Mouse (Mus musculus): ENCODE results near the gene Tmem140. TPM values are rescaled to one million over a fixed set of nuclear protein-coding genes. Genes with fewer than 3 reads are reported as not detected.

The Tmem140 gene
- polyA plus RNA-seq (2014; fragmentation: Nextera tagmentation; extraction: Ambion mirVana): 2.7 and 3.2 TPM in 2 replicates

DNA sequence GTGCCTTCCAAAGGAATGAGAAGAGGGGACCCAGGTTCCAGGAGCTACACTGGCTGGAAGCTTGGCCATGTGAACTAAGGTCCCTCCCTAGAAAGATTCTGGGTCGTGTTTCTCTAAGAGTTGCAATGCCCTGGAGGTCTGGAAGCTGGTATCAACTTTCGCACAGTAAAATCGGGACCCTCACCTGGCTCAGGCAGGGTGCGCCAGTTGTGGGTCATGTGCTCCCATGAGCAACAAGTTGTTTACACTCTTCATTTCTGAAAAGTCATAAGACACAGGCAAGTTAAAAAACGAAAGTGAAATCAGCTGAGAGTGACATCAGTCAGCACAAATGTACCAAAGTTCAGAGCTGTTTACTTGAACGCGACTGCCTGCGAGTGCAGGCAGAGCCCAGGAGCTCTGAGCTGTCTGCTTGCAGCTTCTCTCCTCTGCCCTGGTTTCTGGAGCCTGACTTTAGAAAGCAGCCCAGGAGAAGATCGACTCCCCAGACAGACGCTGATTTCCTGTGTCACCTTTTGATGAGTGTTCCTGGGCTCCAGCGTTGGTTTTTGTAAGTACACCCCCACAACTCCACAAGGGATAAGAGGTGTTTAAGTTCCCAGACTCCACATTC lies at the start of gene Tmem140:
Gene Tmem140 (plus strand): TSS at position 356 of the 613 bp plus-strand sequence.
- DNase-seq (ENCODE audit: low spot score): no peak
- Histone ChIP-seq H3K4me2 (peak within 1 kb of the TSS; percentile 64), H3K36me3 (ENCODE audit: control insufficient read depth, insufficient read depth, low read length) (no peaks in the 10 kb centered on the region), H3K4me3 (ENCODE audit: low read depth, low read length) (peak within 1 kb of the TSS; percentile 34), H3K9ac (ENCODE audit: low read depth, low read length) (peak within 1 kb of the TSS; percentile 59), H3K27ac (ENCODE audit: low read depth, low read length) (peak within 1 kb of the TSS; percentile 51), H3K27me3 (replicated peaks; ENCODE audit: control insufficient read depth, insufficient read depth, low read length) (no peaks in the 10 kb centered on the region), H3K4me1 (replicated peaks; ENCODE audit: control insufficient read depth, insufficient read depth, low read length) (peaks cover 39% of the 10 kb centered on the region), H3K9me3 (ENCODE audit: control insufficient read depth, low read length) (no peaks in the 10 kb centered on the region)
- 30% methylated on average over 11 of the region's 11 CpGs for WGBS
- peak; percentile 37; the same call in 1 of the 2 replicates for ATAC-seq (replicated peaks; ENCODE audit: low FRiP score)

DNA sequence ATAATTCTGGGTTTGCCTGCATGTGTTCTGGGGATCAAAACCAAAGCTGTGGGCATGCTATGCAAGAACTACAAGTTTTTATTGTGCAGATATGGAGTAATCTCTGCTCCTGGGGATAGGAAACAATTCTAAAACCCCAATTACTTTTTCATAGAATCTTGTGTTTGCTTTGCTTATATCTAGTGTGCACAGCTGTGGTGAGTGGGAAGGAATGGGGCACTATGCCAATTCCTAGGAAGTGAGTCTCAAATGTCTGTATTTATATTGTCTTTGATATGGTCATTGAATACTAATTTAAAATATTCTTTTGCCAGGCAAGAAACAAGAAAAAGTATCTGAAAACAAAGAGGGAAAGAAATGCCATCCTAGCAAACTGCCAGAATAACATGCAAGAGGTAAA lies 38.5 kb upstream of the Tmem140 start:
- no peak overlapping the region for H3K9ac ChIP-seq (ENCODE audit: low read depth, low read length)
- H3K9me3 ChIP-seq (ENCODE audit: control insufficient read depth, low read length): no peaks in the 10 kb centered on the region
- no peaks in the 10 kb centered on the region for H3K36me3 ChIP-seq (ENCODE audit: control insufficient read depth, insufficient read depth, low read length)
- no peak overlapping the region for H3K27ac ChIP-seq (ENCODE audit: low read depth, low read length)
- no peak overlapping the region for H3K4me3 ChIP-seq (ENCODE audit: low read depth, low read length)
- H3K4me2 ChIP-seq: no peak overlapping the region
- DNase-seq (ENCODE audit: low spot score): no peak
- no peaks in the 10 kb centered on the region for H3K27me3 ChIP-seq (replicated peaks; ENCODE audit: control insufficient read depth, insufficient read depth, low read length)
- no peaks in the 10 kb centered on the region for H3K4me1 ChIP-seq (replicated peaks; ENCODE audit: control insufficient read depth, insufficient read depth, low read length)
- no peak for ATAC-seq (replicated peaks; ENCODE audit: low FRiP score)

DNA sequence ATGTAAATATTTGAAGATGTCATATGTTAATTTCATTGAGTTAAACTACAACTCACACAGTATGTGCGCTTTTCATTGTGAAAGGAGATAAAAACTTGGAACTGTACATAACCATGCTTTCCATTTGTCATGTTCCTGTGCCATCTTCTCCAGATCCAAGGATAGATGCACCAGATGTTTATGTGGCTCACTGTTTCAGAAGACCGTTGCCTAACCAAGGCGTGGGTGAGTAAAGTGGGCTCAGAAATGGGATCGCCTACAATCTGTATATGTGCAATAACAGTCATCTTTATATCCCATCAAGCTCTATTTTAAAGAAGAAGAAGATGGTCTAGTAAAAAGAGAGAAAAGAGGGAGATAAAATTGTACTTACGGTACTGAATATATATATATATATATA lies 30.6 kb upstream of the Tmem140 start:
- Histone ChIP-seq H3K9ac (ENCODE audit: low read depth, low read length) (no peak overlapping the region), H3K4me1 (replicated peaks; ENCODE audit: control insufficient read depth, insufficient read depth, low read length) (no peaks in the 10 kb centered on the region), H3K27ac (ENCODE audit: low read depth, low read length) (no peak overlapping the region), H3K36me3 (ENCODE audit: control insufficient read depth, insufficient read depth, low read length) (no peaks in the 10 kb centered on the region), H3K27me3 (replicated peaks; ENCODE audit: control insufficient read depth, insufficient read depth, low read length) (no peaks in the 10 kb centered on the region), H3K9me3 (ENCODE audit: control insufficient read depth, low read length) (no peaks in the 10 kb centered on the region), H3K4me2 (no peak overlapping the region), H3K4me3 (ENCODE audit: low read depth, low read length) (no peak overlapping the region)
- 93% methylated on average over 5 of the region's 5 CpGs for whole genome bisulfite sequencing
- DNase-seq (ENCODE audit: low spot score): no peak
- no peak for ATAC-seq (replicated peaks; ENCODE audit: low FRiP score)

DNA sequence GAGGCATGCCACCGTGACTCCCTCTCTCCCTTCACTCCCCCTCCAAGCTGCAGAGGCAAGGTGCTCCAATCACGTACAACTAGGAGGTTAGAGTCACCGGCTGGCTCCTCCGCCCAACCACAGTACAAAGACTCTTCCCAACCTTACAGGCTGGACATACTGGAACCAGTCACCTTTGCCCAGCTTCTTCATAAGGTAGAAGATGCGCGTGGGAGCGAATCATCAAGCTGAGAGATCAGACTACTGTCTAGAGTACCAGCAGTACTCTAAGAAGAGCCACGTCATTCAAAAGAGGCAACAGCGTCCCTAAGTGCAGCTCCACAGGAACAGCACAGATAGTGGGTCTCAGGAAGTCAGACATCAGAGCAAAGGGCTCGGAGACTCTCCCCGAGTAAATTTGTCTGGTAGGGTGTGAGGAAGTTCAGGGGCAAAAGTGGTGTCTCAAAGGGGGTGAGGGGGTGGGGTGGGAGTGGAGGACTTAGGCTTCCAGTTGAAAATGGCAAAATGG lies 1.3 kb upstream of the Tmem140 start:
- 0 out of 2 replicates have a peak overlapping the region, but pooled peaks have one; percentile 23 for H3K4me2 ChIP-seq
- H3K9ac ChIP-seq (ENCODE audit: low read depth, low read length): no peak overlapping the region
- no peaks in the 10 kb centered on the region for H3K9me3 ChIP-seq (ENCODE audit: control insufficient read depth, low read length)
- ATAC-seq (replicated peaks; ENCODE audit: low FRiP score) (no peak), DNase-seq (ENCODE audit: low spot score) (no peak)
- H3K4me3 ChIP-seq (ENCODE audit: low read depth, low read length): no peak overlapping the region
- H3K4me1 ChIP-seq (replicated peaks; ENCODE audit: control insufficient read depth, insufficient read depth, low read length): peaks cover 32% of the 10 kb centered on the region
- no peaks in the 10 kb centered on the region for H3K27me3 ChIP-seq (replicated peaks; ENCODE audit: control insufficient read depth, insufficient read depth, low read length)
- no peak overlapping the region for H3K27ac ChIP-seq (ENCODE audit: low read depth, low read length)
- no peaks in the 10 kb centered on the region for H3K36me3 ChIP-seq (ENCODE audit: control insufficient read depth, insufficient read depth, low read length)
- WGBS: 69% methylated on average over 11 of the region's 11 CpGs

DNA sequence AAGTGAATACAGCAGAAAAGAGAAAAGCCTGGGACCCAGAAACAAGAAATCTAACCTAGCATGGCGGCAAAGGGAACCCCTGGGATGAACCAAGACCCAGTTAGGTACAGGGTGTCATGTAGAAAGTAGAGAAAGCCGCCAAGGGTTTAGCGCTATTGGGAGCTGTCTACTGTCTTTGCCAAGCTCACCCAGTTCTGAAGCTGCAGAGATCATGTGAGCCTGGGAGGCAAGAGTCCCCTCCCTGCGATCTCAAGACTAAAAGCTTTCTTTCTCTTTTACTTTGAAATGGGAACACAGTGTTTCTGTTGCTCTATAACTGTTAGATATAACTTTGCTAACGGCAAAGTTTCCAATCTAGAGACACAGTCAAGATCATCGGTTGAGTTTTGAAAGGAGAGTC lies 565 bp upstream of the Tmem140 start:
- Histone ChIP-seq H3K9ac (ENCODE audit: low read depth, low read length) (peak overlapping the region; percentile 59), H3K4me1 (replicated peaks; ENCODE audit: control insufficient read depth, insufficient read depth, low read length) (peaks cover 36% of the 10 kb centered on the region), H3K27ac (ENCODE audit: low read depth, low read length) (peak overlapping the region; percentile 51), H3K9me3 (ENCODE audit: control insufficient read depth, low read length) (no peaks in the 10 kb centered on the region), H3K27me3 (replicated peaks; ENCODE audit: control insufficient read depth, insufficient read depth, low read length) (no peaks in the 10 kb centered on the region), H3K4me2 (peak overlapping the region; percentile 64), H3K36me3 (ENCODE audit: control insufficient read depth, insufficient read depth, low read length) (no peaks in the 10 kb centered on the region), H3K4me3 (ENCODE audit: low read depth, low read length) (peak overlapping the region; percentile 34)
- no peak for DNase-seq (ENCODE audit: low spot score)
- ATAC-seq (replicated peaks; ENCODE audit: low FRiP score): no peak
- WGBS: 83% methylated on average over 6 of the region's 6 CpGs

- no peak for ATAC-seq (replicated peaks; ENCODE audit: low FRiP score)
- H3K9ac ChIP-seq (ENCODE audit: low read depth, low read length): no peak overlapping the region
- no peaks in the 10 kb centered on the region for H3K36me3 ChIP-seq (ENCODE audit: control insufficient read depth, insufficient read depth, low read length)
- H3K4me3 ChIP-seq (ENCODE audit: low read depth, low read length): no peak overlapping the region
- no peak overlapping the region; the same call in 1 of the 2 replicates for H3K4me2 ChIP-seq
- no peak overlapping the region for H3K27ac ChIP-seq (ENCODE audit: low read depth, low read length)
- H3K9me3 ChIP-seq (ENCODE audit: control insufficient read depth, low read length): no peaks in the 10 kb centered on the region
- peaks cover 46% of the 10 kb centered on the region for H3K4me1 ChIP-seq (replicated peaks; ENCODE audit: control insufficient read depth, insufficient read depth, low read length)
- H3K27me3 ChIP-seq (replicated peaks; ENCODE audit: control insufficient read depth, insufficient read depth, low read length): no peaks in the 10 kb centered on the region
- DNase-seq (ENCODE audit: low spot score): no peak
- WGBS: 54% methylated on average over 9 of the region's 9 CpGs
Observed at GRCm38 (mm10) chr6:34863786-34864514, 1.0 kb downstream of the Tmem140 start.

GRCm38 (mm10) chr6:34865213-34865612 lies 2.3 kb downstream of the Tmem140 start:
- 53% methylated on average over 5 of the region's 5 CpGs for WGBS
- no peak overlapping the region for H3K27ac ChIP-seq (ENCODE audit: low read depth, low read length)
- no peak for ATAC-seq (replicated peaks; ENCODE audit: low FRiP score)

GRCm38 (mm10) chr6:34865711-34866593 lies 3.0 kb downstream of the Tmem140 start:
- WGBS: 30% methylated on average over 7 of the region's 7 CpGs
- Histone ChIP-seq H3K27me3 (replicated peaks; ENCODE audit: control insufficient read depth, insufficient read depth, low read length) (no peaks in the 10 kb centered on the region), H3K27ac (ENCODE audit: low read depth, low read length) (no peak overlapping the region), H3K4me2 (no peak overlapping the region), H3K4me1 (replicated peaks; ENCODE audit: control insufficient read depth, insufficient read depth, low read length) (peaks cover 62% of the 10 kb centered on the region), H3K36me3 (ENCODE audit: control insufficient read depth, insufficient read depth, low read length) (no peaks in the 10 kb centered on the region), H3K9ac (ENCODE audit: low read depth, low read length) (no peak overlapping the region), H3K4me3 (ENCODE audit: low read depth, low read length) (no peak overlapping the region), H3K9me3 (ENCODE audit: control insufficient read depth, low read length) (no peaks in the 10 kb centered on the region)
- 0 out of 2 replicates have a peak, but pooled peaks have one; percentile 11 for ATAC-seq (replicated peaks; ENCODE audit: low FRiP score)
- no peak for DNase-seq (ENCODE audit: low spot score)

More at GRCm38 (mm10) chr6:34865213-34865612, 2.3 kb downstream of the Tmem140 start:
- Histone ChIP-seq H3K4me3 (ENCODE audit: low read depth, low read length) (no peak overlapping the region), H3K27me3 (replicated peaks; ENCODE audit: control insufficient read depth, insufficient read depth, low read length) (no peaks in the 10 kb centered on the region), H3K9ac (ENCODE audit: low read depth, low read length) (no peak overlapping the region), H3K4me1 (replicated peaks; ENCODE audit: control insufficient read depth, insufficient read depth, low read length) (peaks cover 57% of the 10 kb centered on the region), H3K36me3 (ENCODE audit: control insufficient read depth, insufficient read depth, low read length) (no peaks in the 10 kb centered on the region), H3K9me3 (ENCODE audit: control insufficient read depth, low read length) (no peaks in the 10 kb centered on the region), H3K4me2 (no peak overlapping the region)
- DNase-seq (ENCODE audit: low spot score): no peak
